Mouse (Mus musculus) olfactory bulb, adult 2 months (tissue): ENCODE data around the gene Pmpca.

Experiments
- CTCF ChIP-seq: fragments of 200-500 bp; IDR thresholded peaks from 2 replicates; pipeline ENCODE4 v1.5.1; 2012; ENCODE audit warnings: low read depth, mild to moderate bottlenecking, low read length, moderate library complexity; ENCODE audit not compliant: insufficient read depth
- POLR2A ChIP-seq: fragments of 200-500 bp; IDR thresholded peaks from 2 replicates; pipeline ENCODE4 v1.6.1; 2012; ENCODE audit warnings: mild to moderate bottlenecking, low read depth, low read length, moderate library complexity; ENCODE audit not compliant: insufficient read depth

GRCm38 (mm10) chr2:26387713-26388112, 1.4 kb upstream of the Pmpca start:
- TF ChIP-seq POLR2A: no peak
- TF ChIP-seq CTCF: no peak
